25 mouse cellular contexts compared by ENCODE assay signal in the genomic region with DNA sequence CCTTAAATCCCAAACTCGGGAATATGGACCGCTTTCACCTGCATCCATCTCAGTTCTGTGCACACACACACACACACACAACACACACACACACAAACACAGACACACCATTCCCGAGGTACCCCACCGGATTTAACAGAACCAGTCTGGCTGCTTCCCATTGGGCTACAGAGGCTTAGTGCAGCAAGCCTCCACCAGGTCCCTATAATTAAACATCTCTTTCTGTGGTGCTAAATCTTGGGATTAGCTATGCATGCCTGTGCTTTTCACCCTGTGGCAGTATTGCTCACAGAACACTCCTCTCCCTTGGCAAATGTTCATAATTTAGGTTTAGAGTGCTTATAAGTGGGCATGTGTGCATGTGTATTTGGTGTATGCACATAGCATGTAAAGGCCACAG. TPM values are rescaled to one million over a fixed set of nuclear protein-coding genes. Genes with fewer than 3 reads are reported as not detected.
A peak's percentile ranks its signal among the peaks of the same experiment; 100 is the strongest.
DNase-seq lines count a peak whose midpoint lies in the region; ATAC-seq and TF ChIP-seq lines count a peak whose summit lies in the region.
"Had no signal": no experiment of that assay in that cellular context is flagged by ENCODE, and none has a peak within 500 bp of the region (broad histone marks: within the 10 kb centered on the region; RNA-seq: fewer than 3 reads in every experiment).

No protein-coding gene starts in this region.

- no peak overlapping the region for H3K9ac ChIP-seq in kidney, embryonic 15.5 days
- H3K9ac ChIP-seq: forebrain, embryonic 12.5 days; forebrain, embryonic 15.5 days; heart, embryonic 13.5 days; hindbrain, embryonic 12.5 days; hindbrain, embryonic 15.5 days; intestine, embryonic 15.5 days had no signal

- POLR2A ChIA-PET in Patski (lab: Charles Lee): no interaction called here

- no peaks in the 10 kb centered on the region for H3K4me1 ChIP-seq in kidney, embryonic 15.5 days
- H3K4me1 ChIP-seq: forebrain, embryonic 12.5 days; forebrain, embryonic 15.5 days; heart, embryonic 10.5 days; hindbrain, embryonic 12.5 days; hindbrain, embryonic 15.5 days; intestine, embryonic 15.5 days had no signal

- H3K9me3 ChIP-seq in kidney, embryonic 15.5 days (replicated peaks): no peaks in the 10 kb centered on the region
- H3K9me3 ChIP-seq: forebrain, embryonic 12.5 days; forebrain, embryonic 15.5 days; heart, embryonic 10.5 days; heart, embryonic 13.5 days; hindbrain, embryonic 12.5 days; hindbrain, embryonic 15.5 days; intestine, embryonic 15.5 days had no signal

- CTCF ChIA-PET in Patski (lab: Charles Lee): interaction anchor here (1.0 kb wide), 1 partner anchor 124 kb away, joined by 3 read pairs; no protein-coding TSS in a partner anchor

- in situ Hi-C loops in Patski (cut with MboI; ENCODE audit: low pct_unique_long_range_greater_than_20kb): no loop called here

- H3K4me3 ChIP-seq in kidney, embryonic 15.5 days (replicated peaks): no peak overlapping the region
- H3K4me3 ChIP-seq: erythroblast, embryonic 14.5 days; forebrain, embryonic 12.5 days; forebrain, embryonic 15.5 days; heart, adult 2 months; heart, embryonic 10.5 days; heart, embryonic 13.5 days; hindbrain, embryonic 12.5 days; hindbrain, embryonic 15.5 days; intestine, embryonic 15.5 days had no signal

- H3K27me3 ChIP-seq in kidney, embryonic 15.5 days: no peaks in the 10 kb centered on the region
- no peaks in the 10 kb centered on the region for H3K27me3 ChIP-seq in Patski
- H3K27me3 ChIP-seq: forebrain, embryonic 12.5 days; forebrain, embryonic 15.5 days; heart, embryonic 13.5 days; hindbrain, embryonic 12.5 days; hindbrain, embryonic 15.5 days; intestine, embryonic 15.5 days had no signal

- H3K4me2 ChIP-seq in kidney, embryonic 15.5 days: no peak overlapping the region
- H3K4me2 ChIP-seq: forebrain, embryonic 12.5 days; forebrain, embryonic 15.5 days; heart, embryonic 13.5 days; hindbrain, embryonic 12.5 days; hindbrain, embryonic 15.5 days; intestine, embryonic 15.5 days had no signal

- TF ChIP-seq CTCF in Patski (IDR thresholded peaks at IDR 0.05): no peak

- WGBS in kidney, embryonic 15.5 days: 85% methylated on average over 4 of the region's 4 CpGs

- no peak for ATAC-seq in kidney, embryonic 15.5 days (replicated peaks; ENCODE audit: low FRiP score)
- peak; percentile 73 for ATAC-seq in Patski
- ATAC-seq: forebrain, embryonic 15.5 days; intestine, embryonic 15.5 days had no signal

- H3K27ac ChIP-seq in kidney, embryonic 15.5 days: no peak overlapping the region
- H3K27ac ChIP-seq: forebrain, embryonic 12.5 days; forebrain, embryonic 15.5 days; heart, adult 2 months; heart, embryonic 10.5 days; heart, embryonic 13.5 days; hindbrain, embryonic 12.5 days; hindbrain, embryonic 15.5 days; intestine, embryonic 15.5 days had no signal

- no peaks in the 10 kb centered on the region for H3K36me3 ChIP-seq in kidney, embryonic 15.5 days
- H3K36me3 ChIP-seq: forebrain, embryonic 12.5 days; forebrain, embryonic 15.5 days; G1E; heart, embryonic 10.5 days; heart, embryonic 13.5 days; hindbrain, embryonic 12.5 days; hindbrain, embryonic 15.5 days; intestine, embryonic 15.5 days had no signal

- intact Hi-C loops in heart, postnatal 10 days (cut with DNase I): no loop called here

- peak; percentile 71 for DNase-seq in heart, adult 11 months
- DNase-seq in heart, postnatal 10 days: no peak
- peak; percentile 33 for DNase-seq in kidney, adult 9 months
- peak; percentile 62 for DNase-seq in Patski (ENCODE audit: low read depth, low spot score)
- no peak for DNase-seq in cerebellum, postnatal 25 days
- DNase-seq: adrenal gland, adult 2 months; adrenal gland, postnatal 14 days; B cell, adult 2 months; cerebellum, adult 11 months; cerebellum, adult 2 months; cerebellum, adult 9-11 months; cerebellum, postnatal 36 days; embryo, embryonic 11 days; gastrocnemius, postnatal 25 days; heart, adult 2 months had no signal

RNA-seq across cellular contexts. Expression of gene Osbpl11, which starts 36.7 kb away (rescaled TPM):
- 10 to 100 TPM; 23.4 to 27.3 TPM for total RNA-seq in heart, postnatal 10 days (2021)
- 17.2 and 18.9 TPM in 2 replicates for polyA plus RNA-seq in kidney, embryonic 15.5 days (2015; fragmentation: Nextera tagmentation; extraction: Ambion mirVana)
- polyA plus RNA-seq in Patski (2021): 24.8 TPM

Comparison
In these comparisons a context has a peak if more than half of its experiments do, and no peak if none do; other contexts are left out.
1. DNase-seq: peak in heart, adult 11 months (single experiment), kidney, adult 9 months (single experiment) and Patski (single experiment); none in heart, postnatal 10 days (0 of 2) and cerebellum, postnatal 25 days (0 of 2).